Mouse (Mus musculus) bone marrow, adult 2 months (tissue): ENCODE data around the gene Lsamp.

ENCODE experiments used
- CTCF ChIP-seq: fragments of 200-500 bp; IDR thresholded peaks from 2 replicates; pipeline ENCODE4 v1.5.1; 2011; ENCODE audit warnings: low read length, control low read depth; ENCODE audit not compliant: control insufficient read depth, insufficient read depth
- POLR2A ChIP-seq: fragments of 200-500 bp; IDR thresholded peaks from 2 replicates; pipeline ENCODE4 v1.6.1; 2011; ENCODE audit warnings: low read depth, mild to moderate bottlenecking, control low read depth, low read length, borderline replicate concordance; ENCODE audit not compliant: control insufficient read depth

DNA sequence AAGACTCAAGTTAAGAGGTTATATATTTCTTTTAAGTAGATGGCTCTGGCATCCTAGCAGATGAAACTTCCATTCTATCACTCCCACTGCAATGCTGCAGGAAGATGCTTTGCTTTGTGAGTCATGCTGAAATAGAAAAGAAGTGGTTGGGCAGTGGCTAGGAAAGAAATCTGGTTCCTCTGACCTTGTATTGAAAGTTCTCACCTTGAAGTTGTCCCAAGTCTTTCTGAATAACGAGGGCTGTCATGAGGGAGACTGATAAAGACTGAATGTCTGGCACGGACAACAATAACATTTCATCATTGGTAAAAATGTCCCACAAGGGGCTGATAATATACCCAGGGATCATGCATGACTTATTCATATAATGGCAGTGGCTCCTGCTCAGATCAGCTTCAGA, 1483.2 kb downstream of the Lsamp start:
- TF ChIP-seq POLR2A (no peak), CTCF (no peak)
